Mouse (Mus musculus) CD4-positive, CD25-positive, alpha-beta regulatory T cell, adult 4 months (primary cell): ENCODE measurements at regions not wholly inside any gene's neighbourhood (a gene's known extent, or its start where the extent isn't known, plus 50 kb on each side); places are given as distances from the start of the nearest gene placed in this dataset.

Experiments used
- ATAC-seq: one replicate; pipeline ENCODE4 v1.8.0; 2017

DNA sequence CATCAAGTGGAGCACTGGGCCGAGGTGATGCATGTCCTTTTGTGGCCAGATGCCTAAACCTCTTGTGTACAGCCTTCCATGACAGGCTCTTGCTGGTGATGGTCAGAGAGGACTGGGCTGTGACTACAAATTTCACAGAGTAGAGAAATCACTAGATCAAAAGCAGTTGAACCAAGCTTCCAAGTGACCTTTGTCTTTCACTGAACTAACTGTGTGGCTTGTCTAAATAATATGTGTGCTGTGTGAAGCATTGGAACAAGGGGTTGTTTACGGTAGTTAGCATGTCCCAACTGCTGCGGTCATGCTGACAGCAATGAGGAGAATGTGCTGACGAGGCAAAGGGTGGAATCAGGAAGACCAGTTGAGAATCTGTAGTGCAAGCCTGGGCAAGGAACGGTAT lies 55.3 kb upstream of the D16Ertd472e start:
- ATAC-seq, result no peak

DNA sequence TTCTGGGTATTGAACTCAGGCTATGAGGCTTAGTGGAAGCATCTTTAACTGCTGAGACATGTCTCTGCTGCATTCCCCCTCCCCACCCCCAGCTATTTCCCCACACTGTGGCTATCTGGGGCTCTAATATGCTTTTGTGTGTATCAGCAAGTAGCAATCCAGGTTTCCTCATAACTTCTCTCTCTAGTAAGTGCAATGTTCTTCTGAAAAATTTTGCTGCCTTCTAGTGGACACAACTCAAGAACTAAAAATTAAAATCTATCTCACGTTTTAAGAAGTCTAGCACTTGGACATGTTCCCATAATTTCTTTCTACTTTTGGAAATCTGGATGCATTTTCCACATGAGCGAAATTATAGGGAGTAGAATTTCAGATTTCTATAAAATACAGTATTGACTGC lies 50.3 kb upstream of the D16Ertd472e start:
- peak; percentile 65 for ATAC-seq
